Mouse (Mus musculus): Measurements from ENCODE around the gene Nxpe5.

The Nxpe5 gene

GRCm38 (mm10) chr5:138255353-138256093 lies 29.8 kb downstream of the Nxpe5 start, which contains the start of gene Lamtor4:
Gene Lamtor4 (plus strand): TSS chr5:138255482.
- DNase-seq = peak; percentile 92

- DNase-seq = no peak
These were observed 30.4 kb downstream of the Nxpe5 start for GRCm38 (mm10) chr5:138256094-138256467.

DNA sequence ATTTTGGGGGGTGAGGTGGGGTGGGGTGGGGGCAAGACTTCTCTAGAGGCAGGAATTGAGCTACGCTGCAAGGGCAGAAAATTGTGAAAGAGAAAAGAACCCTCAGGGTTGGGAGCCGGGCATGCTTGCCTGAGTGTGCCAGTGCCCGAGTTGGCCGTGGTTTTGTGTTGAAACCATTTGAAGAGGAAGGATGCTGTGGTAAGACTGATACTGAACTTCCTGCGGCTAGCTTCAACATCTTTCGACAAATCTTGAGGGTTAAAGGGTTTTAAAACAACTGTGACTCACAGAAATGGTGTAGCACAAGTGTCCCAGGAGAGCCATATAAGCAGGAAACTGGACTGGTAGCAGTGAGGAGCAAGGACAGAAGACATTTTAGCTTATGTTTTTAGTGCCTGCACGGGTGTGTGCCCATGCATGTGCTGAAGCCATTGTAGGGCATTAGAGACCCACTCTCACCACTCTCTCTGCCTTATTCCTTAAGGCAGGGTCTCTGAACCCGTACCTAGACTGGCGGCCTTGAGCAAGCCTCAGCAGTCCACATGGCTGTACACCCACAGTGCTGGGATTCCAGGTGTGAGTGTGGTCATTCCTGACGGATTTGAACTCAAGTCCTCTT lies 31.4 kb downstream of the Nxpe5 start:
- no peak for DNase-seq

- no peak for DNase-seq
These were observed 31.9 kb downstream of the Nxpe5 start for GRCm38 (mm10) chr5:138257585-138257978.

GRCm38 (mm10) chr5:138258078-138258477 lies 32.4 kb downstream of the Nxpe5 start:
- no peak for DNase-seq

DNA sequence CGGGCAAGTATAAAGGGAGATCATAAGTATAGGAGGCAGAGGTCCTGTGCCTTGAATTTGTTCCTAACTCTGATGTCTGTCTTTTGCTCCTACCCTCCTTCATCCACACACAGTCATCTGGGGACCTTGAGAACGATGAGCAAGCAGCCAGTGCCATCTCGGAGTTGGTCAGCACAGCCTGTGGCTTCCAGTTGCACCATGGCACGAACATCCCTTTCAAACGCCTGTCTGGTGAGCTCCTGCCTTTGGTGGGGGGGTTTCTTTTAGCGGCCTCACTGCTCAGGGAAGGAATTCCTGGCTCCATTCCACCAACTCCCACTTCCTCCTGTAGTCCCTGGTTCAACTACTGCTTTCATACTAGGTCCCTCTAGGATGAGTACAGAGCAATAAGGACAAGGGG lies 32.8 kb downstream of the Nxpe5 start:
- no peak for DNase-seq

DNA sequence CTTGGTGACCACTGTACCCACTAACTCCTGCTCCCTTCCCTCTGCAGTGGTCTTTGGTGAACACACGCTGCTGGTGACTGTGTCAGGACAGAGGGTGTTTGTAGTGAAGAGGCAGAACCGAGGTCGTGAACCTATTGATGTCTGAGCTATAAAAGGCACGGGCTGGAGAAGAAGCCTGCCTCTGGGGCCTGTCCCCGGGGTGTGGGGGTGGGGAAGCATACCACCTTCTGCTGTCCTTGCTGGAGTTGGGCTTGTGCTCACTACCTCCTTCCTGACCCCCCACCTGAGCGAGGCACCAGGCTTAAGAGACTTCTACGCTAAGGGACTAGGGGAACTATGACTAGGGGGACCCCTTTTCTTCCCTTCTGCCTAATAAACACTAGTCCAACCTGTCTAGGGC lies 33.3 kb downstream of the Nxpe5 start:
- DNase-seq = no peak

DNA sequence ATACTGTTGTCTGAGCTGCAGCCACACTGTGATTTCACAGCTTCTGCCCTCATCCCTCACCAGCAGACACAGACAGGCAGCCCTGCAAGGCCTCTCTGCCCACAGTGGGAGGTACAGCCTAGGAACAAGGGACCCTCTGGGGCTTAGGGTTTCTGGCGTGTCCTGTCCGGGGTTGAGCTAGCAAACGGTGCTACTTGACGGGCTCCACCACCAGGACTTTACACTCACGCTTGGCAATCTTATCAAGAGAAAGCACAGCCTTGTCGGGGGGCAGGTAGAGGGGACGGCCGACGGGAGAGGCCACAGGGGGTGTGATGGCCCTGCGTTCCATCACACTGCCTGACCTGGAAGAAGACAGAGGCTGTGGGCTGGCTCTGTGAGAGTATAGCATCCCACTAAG lies 34.4 kb downstream of the Nxpe5 start:
- no peak for DNase-seq

DNA sequence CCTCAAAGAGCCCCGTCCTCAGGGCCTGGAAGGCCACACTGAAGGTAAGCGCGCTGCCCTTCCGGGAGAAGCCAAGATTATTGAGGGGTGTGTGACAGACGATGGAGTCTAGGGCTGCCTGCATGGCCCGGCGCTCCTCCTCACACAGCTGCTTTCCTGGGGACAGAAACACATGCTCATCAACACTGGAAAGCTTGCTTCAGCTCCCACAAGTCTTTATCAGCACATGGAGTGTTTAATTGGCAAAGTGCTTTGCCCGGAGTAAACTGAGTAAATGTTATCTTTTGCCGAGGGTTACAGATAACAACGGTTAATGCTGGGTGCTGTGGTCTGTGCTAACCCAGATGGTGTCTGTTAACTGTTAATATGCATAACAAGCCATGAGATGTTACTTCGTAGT lies 35.1 kb downstream of the Nxpe5 start:
- no peak for DNase-seq

DNA sequence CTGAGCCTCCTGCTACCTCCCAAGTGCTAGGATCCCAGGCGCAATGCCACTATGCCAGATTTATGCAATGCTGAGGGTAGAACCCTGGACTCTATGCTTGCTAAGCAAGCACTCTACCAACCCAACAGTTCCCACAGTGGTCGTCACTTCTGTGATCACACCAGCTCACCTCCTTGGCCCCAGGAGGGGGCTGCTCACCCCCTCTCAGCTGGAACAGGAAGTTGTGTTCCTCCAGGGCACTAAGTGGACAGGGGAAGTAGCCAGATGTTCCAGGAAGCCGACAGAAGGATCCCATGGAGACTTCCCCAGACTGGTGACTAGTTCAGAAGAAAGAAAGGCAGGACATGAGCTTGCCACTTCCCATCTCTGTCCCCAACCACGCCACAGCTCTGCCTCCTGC lies 36.3 kb downstream of the Nxpe5 start:
- no peak for DNase-seq

DNA sequence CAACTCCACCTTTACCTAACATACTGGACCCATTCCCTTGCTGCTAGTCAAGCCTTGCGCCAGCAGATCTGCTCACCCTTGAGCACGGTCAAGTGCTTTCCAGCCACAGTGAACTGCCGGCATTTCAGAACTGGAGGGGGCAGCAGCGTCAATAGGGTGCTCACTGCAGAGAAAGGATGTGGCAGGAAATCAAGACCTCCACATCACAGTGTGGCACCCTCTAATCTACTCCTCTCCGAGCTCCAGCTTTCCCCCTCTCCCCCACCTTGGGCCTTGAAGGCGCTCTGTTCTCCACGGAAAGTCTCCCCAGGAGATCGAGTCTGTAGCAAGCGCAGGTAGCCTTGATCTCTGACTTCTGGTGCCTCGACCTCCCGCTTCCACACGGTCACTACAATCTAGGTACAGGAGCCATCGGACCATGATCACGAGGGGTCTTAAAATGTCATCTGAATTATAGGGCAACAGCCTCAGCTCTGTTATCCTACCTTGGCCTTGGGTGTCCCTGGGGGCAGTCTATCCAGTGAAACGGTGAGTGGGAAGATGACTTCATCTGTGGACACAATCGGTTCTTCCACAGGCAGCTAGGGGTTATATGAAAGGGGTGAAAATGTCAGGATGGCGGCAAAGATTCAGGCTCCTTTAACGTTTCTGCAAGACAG lies 37.0 kb downstream of the Nxpe5 start:
- DNase-seq = no peak

DNA sequence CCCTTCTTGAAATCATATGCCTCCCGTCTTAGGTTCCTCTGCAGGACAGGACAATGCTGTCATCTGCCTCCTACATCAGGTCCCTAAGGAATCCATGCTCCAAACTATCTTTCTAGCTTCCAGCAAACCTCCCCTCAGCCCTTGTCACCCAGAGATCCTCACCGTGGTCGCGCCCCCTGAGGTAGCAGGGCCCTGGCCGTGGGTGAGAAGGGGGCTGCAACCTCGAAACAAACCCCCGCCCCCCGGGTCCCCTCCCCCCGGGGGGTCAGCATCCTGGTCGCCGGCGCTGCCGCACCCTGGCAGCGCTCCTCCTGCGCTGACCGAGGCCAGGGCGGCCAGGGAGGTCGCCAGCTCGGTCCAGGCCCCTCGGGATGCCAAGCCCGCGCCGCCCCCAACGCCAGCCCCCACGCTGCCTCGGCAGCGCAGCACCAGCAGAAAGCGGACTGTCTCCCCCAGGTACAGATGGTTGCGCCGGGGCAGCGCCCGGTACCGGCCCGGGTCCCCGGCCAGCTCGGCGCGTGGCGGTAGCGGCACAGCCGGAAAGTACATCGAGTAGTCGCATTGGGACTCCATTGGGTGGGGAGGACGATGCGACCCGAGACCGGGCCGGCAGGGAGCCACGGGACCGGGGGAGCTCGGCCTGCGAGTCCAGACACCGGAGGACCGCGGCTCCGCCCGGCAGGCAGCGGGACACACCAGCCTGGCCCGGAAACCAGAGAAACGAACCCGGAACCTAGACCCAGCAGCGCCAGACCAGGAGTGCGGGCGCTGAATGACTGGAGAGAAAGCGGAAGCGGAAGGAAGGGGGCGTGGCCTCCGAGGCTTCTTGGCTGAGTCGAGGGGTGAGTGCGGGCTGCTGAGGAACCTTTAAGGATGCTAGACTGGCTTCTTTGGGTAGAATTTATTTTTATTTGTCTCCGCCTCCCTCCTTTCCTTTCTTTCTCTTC lies 37.8 kb downstream of the Nxpe5 start, which contains the start of gene BC037034:
Gene BC037034, minus strand, starts transcription at position 774 of the 947 bp plus-strand sequence.
- peak; percentile 93 for DNase-seq

DNA sequence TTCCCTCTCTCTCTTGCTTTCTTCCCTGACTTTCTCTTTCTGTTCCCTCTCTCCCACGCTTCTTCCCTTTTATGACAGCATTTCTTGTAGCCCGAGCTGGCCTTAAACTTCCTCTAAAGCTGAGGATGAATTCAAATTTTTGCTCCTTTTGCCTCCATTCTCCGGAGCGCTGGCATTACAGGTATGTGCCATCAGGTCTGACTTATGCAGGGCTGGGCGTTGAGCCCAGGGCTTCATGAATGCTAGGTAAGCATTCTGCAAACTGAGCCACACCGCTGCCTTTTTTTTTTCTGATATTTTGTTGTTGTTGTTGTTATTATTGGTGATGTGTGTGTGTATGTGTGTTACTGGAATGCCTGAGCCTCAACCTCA lies 38.5 kb downstream of the Nxpe5 start:
- DNase-seq = no peak

DNA sequence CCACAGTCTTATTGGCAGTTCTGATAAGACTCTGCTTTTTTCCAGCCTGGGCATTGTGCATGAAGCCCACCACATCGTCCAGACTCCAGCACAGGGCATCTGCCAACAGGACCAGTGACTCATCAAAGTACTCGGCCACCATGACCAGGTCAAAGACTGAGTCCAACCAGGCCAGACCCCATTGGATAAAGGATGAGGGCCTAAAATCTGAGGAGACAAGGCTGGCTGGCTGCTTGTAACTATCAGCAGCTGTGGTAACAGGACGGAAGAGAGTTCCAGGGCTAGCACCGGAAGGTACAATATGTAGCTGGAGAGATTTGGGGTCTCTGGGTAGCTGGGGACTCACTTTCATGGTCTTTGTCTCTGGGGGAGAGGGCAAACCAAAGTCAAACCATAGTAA lies 40.0 kb downstream of the Nxpe5 start:
- DNase-seq = no peak

- DNase-seq = no peak
These were observed 41.4 kb downstream of the Nxpe5 start for GRCm38 (mm10) chr5:138267114-138267513.

DNA sequence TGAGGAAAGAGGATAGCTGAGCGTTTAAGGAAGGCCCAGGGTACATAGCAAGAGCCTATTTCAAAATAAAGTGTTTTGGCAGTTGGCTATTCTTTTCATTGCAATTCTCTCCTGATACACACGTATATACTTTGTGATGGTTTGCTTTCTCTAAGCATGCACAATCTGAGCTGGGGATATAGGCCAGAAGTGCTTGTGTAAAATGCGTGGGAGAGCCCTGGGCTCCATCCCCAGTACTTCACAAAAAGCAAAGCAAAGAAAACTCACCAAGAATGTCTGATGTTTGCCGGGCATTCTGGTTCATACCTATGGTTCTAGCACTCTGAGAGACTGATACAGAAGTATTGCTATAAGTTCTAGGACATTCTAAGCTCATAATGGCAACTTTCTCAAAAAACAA lies 43.3 kb downstream of the Nxpe5 start:
- no peak for DNase-seq

GRCm38 (mm10) chr5:138271232-138271631 lies 45.5 kb downstream of the Nxpe5 start:
- no peak for DNase-seq

DNA sequence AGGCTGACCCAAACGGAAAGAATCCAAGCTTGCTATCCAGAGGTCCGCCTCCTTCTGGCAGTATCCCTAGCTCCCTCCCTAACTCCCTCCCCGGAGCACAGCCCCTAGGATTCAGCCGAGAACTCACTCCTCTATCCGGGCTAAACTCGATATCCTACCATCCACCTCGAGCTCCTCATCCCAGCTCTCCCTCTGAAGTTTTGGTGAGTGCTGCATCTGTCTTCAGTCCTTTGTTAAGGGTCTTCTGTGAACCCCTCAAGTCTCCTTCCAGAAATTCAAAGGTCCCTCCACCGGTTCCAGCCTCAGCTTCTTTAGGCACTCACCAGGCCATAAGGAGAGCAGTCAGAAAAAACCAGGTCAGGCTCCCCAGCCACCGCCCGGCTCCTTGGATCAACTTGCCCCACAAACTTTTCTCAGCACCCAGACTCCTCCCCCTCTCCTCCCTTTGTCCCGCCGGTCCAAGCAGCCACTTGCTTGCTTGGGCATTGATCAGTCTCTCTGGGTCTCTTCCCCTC lies 46.8 kb downstream of the Nxpe5 start, which contains the start of gene Gal3st4:
Gene Gal3st4, minus strand, starts transcription at position 432 of the 515 bp plus-strand sequence.
- no peak for DNase-seq

- DNase-seq = no peak
These were observed 48.5 kb downstream of the Nxpe5 start for GRCm38 (mm10) chr5:138274186-138274585.

DNA sequence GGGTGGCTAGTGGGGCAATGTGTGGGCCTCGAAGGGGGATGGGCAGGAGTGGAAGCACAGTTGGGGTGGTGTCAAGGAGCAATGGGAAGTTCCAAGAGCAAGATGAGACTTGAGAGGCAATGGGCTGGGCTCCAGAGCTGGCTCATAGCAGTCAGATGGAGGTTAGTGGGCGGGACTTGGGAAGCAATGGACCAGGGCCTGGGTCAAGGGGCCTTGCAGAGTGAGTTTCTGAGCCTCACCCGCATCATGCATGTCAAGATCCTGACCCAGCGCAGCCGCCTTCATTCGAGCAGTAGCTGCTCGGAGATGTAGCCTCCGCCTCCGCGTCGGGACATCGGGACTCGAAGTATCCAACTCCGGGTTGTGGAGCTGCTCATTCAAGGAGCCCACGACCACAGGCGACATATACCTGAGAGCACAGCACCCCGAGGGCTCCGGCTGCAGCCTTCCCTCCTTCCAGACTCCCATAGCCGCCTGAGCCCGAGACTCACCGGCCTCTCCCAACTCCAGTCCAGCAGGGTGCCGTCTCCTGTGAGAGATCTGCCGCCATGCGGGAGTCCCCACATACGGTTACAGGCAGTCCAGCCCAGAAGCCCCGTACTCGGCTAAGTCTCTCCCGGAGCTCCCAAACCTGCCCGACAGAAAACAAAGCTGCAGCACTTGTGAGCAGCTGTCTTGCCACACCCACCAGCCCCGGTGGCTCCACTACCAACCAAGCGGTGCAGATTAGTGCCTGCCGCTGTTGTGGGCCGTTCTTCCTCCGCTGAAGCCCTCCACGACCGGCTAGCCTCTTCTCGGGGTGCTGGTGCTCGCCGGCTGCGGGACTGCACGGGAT lies 49.7 kb downstream of the Nxpe5 start:
- DNase-seq = peak; percentile 27

GRCm38 (mm10) chr5:138277994-138278393 lies 52.3 kb downstream of the Nxpe5 start:
- DNase-seq = no peak
